In genomic region chr5:113365921-113366320, GRCm38 (mm10) we compare ENCODE assay signal across 8 mouse cellular contexts. TPM values are rescaled to one million over a fixed set of nuclear protein-coding genes. Genes with fewer than 3 reads are reported as not detected.
DNase-seq lines count a peak whose midpoint lies in the region; ATAC-seq and TF ChIP-seq lines count a peak whose summit lies in the region.

No protein-coding gene starts in this region.

- H3K4me1 ChIP-seq in intestine, embryonic 14.5 days (replicated peaks; ENCODE audit: control insufficient read depth, insufficient read depth, low read length): no peaks in the 10 kb centered on the region
- no peaks in the 10 kb centered on the region for H3K4me1 ChIP-seq in intestine, embryonic 15.5 days (replicated peaks)
- no peaks in the 10 kb centered on the region for H3K4me1 ChIP-seq in hindbrain, postnatal 0 days (ENCODE audit: insufficient read depth, low read length)
- H3K4me1 ChIP-seq in midbrain, embryonic 14.5 days (ENCODE audit: control insufficient read depth, insufficient read depth, low read length): no peaks in the 10 kb centered on the region

- H3K9ac ChIP-seq in intestine, embryonic 14.5 days (ENCODE audit: low read length): no peak overlapping the region
- H3K9ac ChIP-seq in intestine, embryonic 15.5 days: no peak overlapping the region
- H3K9ac ChIP-seq in hindbrain, postnatal 0 days (replicated peaks; ENCODE audit: low read length): no peak overlapping the region
- H3K9ac ChIP-seq in midbrain, embryonic 14.5 days (replicated peaks; ENCODE audit: low read length): no peak overlapping the region

- 5% methylated on average over 20 of the region's 20 CpGs for WGBS in intestine, embryonic 14.5 days
- 2% methylated on average over 20 of the region's 20 CpGs for WGBS in intestine, embryonic 15.5 days
- 4% methylated on average over 20 of the region's 20 CpGs for WGBS in hindbrain, postnatal 0 days
- WGBS in midbrain, embryonic 14.5 days: 4% methylated on average over 20 of the region's 20 CpGs

- peak; percentile 94 for DNase-seq in intestine, embryonic 14.5 days (ENCODE audit: low spot score)
- DNase-seq in cerebellum, adult 8-10 months: peak; percentile 90
- peak; percentile 84 for DNase-seq in forelimb bud, embryonic 11.5 days (ENCODE audit: low read depth, low spot score)
- peak; percentile 87 for DNase-seq in hindbrain, postnatal 0 days (ENCODE audit: low spot score)
- DNase-seq in left cerebral cortex, postnatal 14 days (ENCODE audit: low spot score in 2 of 2): peak; percentile 90 to 91
- DNase-seq in midbrain, embryonic 14.5 days: peak; percentile 91
- peak; percentile 12 to 45 for DNase-seq in spleen, adult 18-20 months

- intact Hi-C loops in left cerebral cortex, postnatal 14 days (cut with DNase I): loop anchor here (1.0 to 2.0 kb wide), 2 partner anchors 359 to 366 kb away; partner anchors contain the start of gene 1700069L16Rik

- no peak overlapping the region for H3K27ac ChIP-seq in intestine, embryonic 14.5 days (ENCODE audit: low read depth)
- no peak overlapping the region for H3K27ac ChIP-seq in intestine, embryonic 15.5 days
- no peak overlapping the region for H3K27ac ChIP-seq in hindbrain, postnatal 0 days
- no peak overlapping the region for H3K27ac ChIP-seq in midbrain, embryonic 14.5 days (replicated peaks; ENCODE audit: low read depth, low read length)

- no peaks in the 10 kb centered on the region for H3K9me3 ChIP-seq in intestine, embryonic 14.5 days (ENCODE audit: control insufficient read depth, low read length)
- H3K9me3 ChIP-seq in intestine, embryonic 15.5 days: no peaks in the 10 kb centered on the region
- H3K9me3 ChIP-seq in hindbrain, postnatal 0 days (ENCODE audit: low read length): no peaks in the 10 kb centered on the region
- H3K9me3 ChIP-seq in midbrain, embryonic 14.5 days (ENCODE audit: control insufficient read depth, low read length): no peaks in the 10 kb centered on the region

- no peak overlapping the region for H3K4me2 ChIP-seq in intestine, embryonic 14.5 days (ENCODE audit: low read length)
- H3K4me2 ChIP-seq in intestine, embryonic 15.5 days (replicated peaks): no peak overlapping the region
- no peak overlapping the region for H3K4me2 ChIP-seq in hindbrain, postnatal 0 days (ENCODE audit: low read depth, low read length)
- H3K4me2 ChIP-seq in midbrain, embryonic 14.5 days (ENCODE audit: low read length): no peak overlapping the region

- peak; percentile 99 for TF ChIP-seq CTCF in hindbrain, postnatal 0 days (IDR thresholded peaks at IDR 0.05; ENCODE audit: low read depth)

- H3K4me3 ChIP-seq in intestine, embryonic 14.5 days (ENCODE audit: low read depth, low read length): no peak overlapping the region
- H3K4me3 ChIP-seq in intestine, embryonic 15.5 days (replicated peaks): no peak overlapping the region
- H3K4me3 ChIP-seq in hindbrain, postnatal 0 days (ENCODE audit: low read length): no peak overlapping the region
- H3K4me3 ChIP-seq in midbrain, embryonic 14.5 days (replicated peaks; ENCODE audit: low read depth, low read length): no peak overlapping the region

- no peaks in the 10 kb centered on the region for H3K36me3 ChIP-seq in intestine, embryonic 14.5 days (ENCODE audit: control insufficient read depth, insufficient read depth, low read length)
- no peaks in the 10 kb centered on the region for H3K36me3 ChIP-seq in intestine, embryonic 15.5 days
- no peaks in the 10 kb centered on the region for H3K36me3 ChIP-seq in hindbrain, postnatal 0 days (ENCODE audit: insufficient read depth, low read length)
- H3K36me3 ChIP-seq in midbrain, embryonic 14.5 days (ENCODE audit: control insufficient read depth, insufficient read depth, low read length): no peaks in the 10 kb centered on the region

- H3K27me3 ChIP-seq in intestine, embryonic 14.5 days (replicated peaks; ENCODE audit: control insufficient read depth, insufficient read depth, low read length): no peaks in the 10 kb centered on the region; the same call in 1 of the 2 replicates
- H3K27me3 ChIP-seq in intestine, embryonic 15.5 days (replicated peaks): no peaks in the 10 kb centered on the region
- H3K27me3 ChIP-seq in hindbrain, postnatal 0 days (ENCODE audit: insufficient read depth, low read length): no peaks in the 10 kb centered on the region
- H3K27me3 ChIP-seq in midbrain, embryonic 14.5 days (ENCODE audit: control insufficient read depth, insufficient read depth, low read length): no peaks in the 10 kb centered on the region

- ATAC-seq in intestine, embryonic 14.5 days (replicated peaks; ENCODE audit: low FRiP score, low TSS enrichment, low read depth): no peak
- no peak for ATAC-seq in intestine, embryonic 15.5 days
- peak; percentile 69 for ATAC-seq in hindbrain, postnatal 0 days
- ATAC-seq in midbrain, embryonic 14.5 days (ENCODE audit: low FRiP score, low TSS enrichment): no peak

RNA-seq across cellular contexts. Expression of gene Aym1, which starts 8.8 kb away (rescaled TPM):
- not detected in 2 replicates for polyA plus RNA-seq in intestine, embryonic 14.5 days (2014; fragmentation: Nextera tagmentation; extraction: Ambion mirVana)
- polyA plus RNA-seq in intestine, embryonic 15.5 days (2015; fragmentation: Nextera tagmentation; extraction: Ambion mirVana): not detected in 2 replicates
- total RNA-seq in hindbrain, postnatal 0 days (2014; rRNA removed): not detected in 2 replicates
- polyA plus RNA-seq in hindbrain, postnatal 0 days (2015; fragmentation: Nextera tagmentation; extraction: Ambion mirVana): not detected in 2 replicates
- total RNA-seq in left cerebral cortex, postnatal 14 days (2021): not detected
- polyA plus RNA-seq in midbrain, embryonic 14.5 days (2014; fragmentation: Nextera tagmentation; extraction: Ambion mirVana): not detected in 2 replicates

RNA-seq across cellular contexts. Expression of gene Sgsm1, which starts 55.3 kb away (rescaled TPM):
- 8.8 and 10.0 TPM in 2 replicates for polyA plus RNA-seq in intestine, embryonic 14.5 days (2014; fragmentation: Nextera tagmentation; extraction: Ambion mirVana)
- polyA plus RNA-seq in intestine, embryonic 15.5 days (2015; fragmentation: Nextera tagmentation; extraction: Ambion mirVana): 9.6 and 11.3 TPM in 2 replicates
- total RNA-seq in hindbrain, postnatal 0 days (2014; rRNA removed): 33.4 and 43.4 TPM in 2 replicates
- polyA plus RNA-seq in hindbrain, postnatal 0 days (2015; fragmentation: Nextera tagmentation; extraction: Ambion mirVana): 13.8 and 15.2 TPM in 2 replicates
- total RNA-seq in left cerebral cortex, postnatal 14 days (2021): 100 to 1,000 TPM; 100 to 110 TPM
- polyA plus RNA-seq in midbrain, embryonic 14.5 days (2014; fragmentation: Nextera tagmentation; extraction: Ambion mirVana): 15.2 and 15.6 TPM in 2 replicates

Comparison
In these comparisons a context has a peak if more than half of its experiments do, and no peak if none do; other contexts are left out.
1. DNase-seq: peak in every context shown above with its lines; median percentile 94 in intestine, embryonic 14.5 days; 91 in midbrain, embryonic 14.5 days; 90 in left cerebral cortex, postnatal 14 days; 90 in cerebellum, adult 8-10 months; 87 in hindbrain, postnatal 0 days; 84 in forelimb bud, embryonic 11.5 days; 28 in spleen, adult 18-20 months.